Mouse (Mus musculus): Measurements from ENCODE around the gene Scrt2.

DNA sequence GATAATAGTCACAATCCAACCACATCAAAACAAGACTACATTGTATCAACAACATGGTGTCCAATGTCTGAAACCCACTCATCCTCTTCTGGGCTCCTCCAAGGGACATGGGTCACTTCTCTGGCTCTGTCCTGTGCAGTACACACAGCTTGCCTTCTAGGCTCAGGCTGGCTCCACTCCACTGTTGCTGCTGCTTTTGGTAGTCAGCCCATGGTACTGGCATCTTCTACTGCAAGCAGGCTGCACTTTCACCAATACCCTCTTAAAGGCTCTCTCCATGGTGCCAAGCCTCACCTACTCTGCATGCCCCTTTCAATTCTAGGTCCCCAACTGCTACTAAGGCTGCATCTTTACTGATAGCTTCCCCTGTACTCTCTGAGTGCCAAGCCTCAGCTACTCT is 41.2 kb upstream of the Scrt2 start:
- TF ChIP-seq GATA1 (IDR thresholded peaks at IDR 0.05; ENCODE audit: low read length) (no peak), TAL1 (IDR thresholded peaks at IDR 0.05; ENCODE audit: low read length) (no peak)

Data from erythroblast, embryonic 14.5 days (primary cell).